Mouse (Mus musculus) hindbrain, embryonic 14.5 days (tissue): ENCODE measurements around the gene Ttc28. TPM values are rescaled to one million over a fixed set of nuclear protein-coding genes. Genes with fewer than 3 reads are reported as not detected.

Source experiments
- ATAC-seq: fragments of 200-750 bp; cut with Nextera tagmentation; 2 replicates; pipeline ENCODE4 v1.8.0; 2017; ENCODE audit warnings: moderate number of reproducible peaks, mild to moderate bottlenecking, moderate TSS enrichment, moderate library complexity; ENCODE audit not compliant: low FRiP score
- DNase-seq: peaks from one replicate; pipeline ENCODE4 v3.0.0-alpha.2; 2015; ENCODE audit warnings: low spot score
- H3K27ac ChIP-seq: fragments of 300-500 bp; sonication (generic); 2 replicates; pipeline ENCODE4 v1.5.1; 2014; ENCODE audit warnings: mild to moderate bottlenecking, moderate library complexity
- H3K27me3 ChIP-seq: fragments of 300-500 bp; sonication (generic); 2 replicates; pipeline ENCODE4 v1.6.1; 2014; ENCODE audit warnings: mild to moderate bottlenecking, low read length, mixed read lengths; ENCODE audit not compliant: control insufficient read depth, insufficient read depth
- H3K36me3 ChIP-seq: fragments of 300-500 bp; sonication (generic); replicated peaks from 2 replicates; pipeline ENCODE4 v1.6.1; 2014; ENCODE audit not compliant: control insufficient read depth, insufficient read depth
- H3K4me1 ChIP-seq: fragments of 300-500 bp; sonication (generic); replicated peaks from 2 replicates; pipeline ENCODE4 v1.6.1; 2014; ENCODE audit warnings: antibody characterized with exemption, low read length, mixed read lengths; ENCODE audit not compliant: control insufficient read depth, insufficient read depth
- H3K4me2 ChIP-seq: fragments of 300-500 bp; sonication (generic); replicated peaks from 2 replicates; pipeline ENCODE4 v1.6.1; 2014; ENCODE audit warnings: mild to moderate bottlenecking, moderate library complexity
- H3K4me3 ChIP-seq: fragments of 300-500 bp; sonication (generic); replicated peaks from 2 replicates; pipeline ENCODE4 v1.5.1; 2014; ENCODE audit warnings: mild to moderate bottlenecking, low read length
- H3K9ac ChIP-seq: fragments of 300-500 bp; sonication (generic); 2 replicates; pipeline ENCODE4 v1.6.1; 2014
- H3K9me3 ChIP-seq: fragments of 300-500 bp; sonication (generic); 2 replicates; pipeline ENCODE4 v1.6.1; 2016; ENCODE audit warnings: low read length; ENCODE audit not compliant: control insufficient read depth
- WGBS: fragments of 180-500 bp; shearing (Covaris S2); extraction: QIAGEN DNeasy Blood & Tissue Kit; methylation state at CpG from one replicate; pipeline ENCODE4 v1.1.7; 2014; 5-methylcytosine and 5-hydroxymethylcytosine counted together
- polyA plus RNA-seq: library from polyadenylated mRNA; unstranded; fragments of >200 nt; fragmentation: Nextera tagmentation; extraction: Ambion mirVana; gene quantifications from 2 replicates; pipeline ENCODE4 v1.2.1, GENCODE M21; 2014

Ttc28 gene
- polyA plus RNA-seq, 1 experiment from 2014 or later: 30.0 TPM

DNA sequence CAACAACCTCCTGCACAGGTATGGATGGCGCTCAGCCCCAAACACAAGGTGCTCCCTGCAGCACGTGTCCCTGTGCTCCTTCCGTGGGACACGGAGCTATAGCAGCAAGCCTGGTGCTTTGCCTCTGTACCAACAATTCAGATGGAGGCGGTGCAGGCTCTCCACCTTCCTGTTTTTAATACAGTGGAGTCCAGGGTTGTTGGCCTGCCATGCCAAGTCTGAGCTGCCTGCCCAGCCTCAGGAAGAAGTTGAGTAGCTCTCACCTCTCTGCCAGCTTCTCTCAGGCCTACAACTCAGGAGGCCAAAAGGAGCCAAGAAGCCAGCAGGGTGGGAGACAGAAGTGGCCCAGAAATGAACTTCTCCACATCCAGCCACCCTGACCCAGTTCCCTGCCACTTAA is 387.1 kb downstream of the Ttc28 start:
- Histone ChIP-seq H3K4me3 (no peak overlapping the region), H3K4me1 (peaks cover 27% of the 10 kb centered on the region), H3K4me2 (no peak overlapping the region)

DNA sequence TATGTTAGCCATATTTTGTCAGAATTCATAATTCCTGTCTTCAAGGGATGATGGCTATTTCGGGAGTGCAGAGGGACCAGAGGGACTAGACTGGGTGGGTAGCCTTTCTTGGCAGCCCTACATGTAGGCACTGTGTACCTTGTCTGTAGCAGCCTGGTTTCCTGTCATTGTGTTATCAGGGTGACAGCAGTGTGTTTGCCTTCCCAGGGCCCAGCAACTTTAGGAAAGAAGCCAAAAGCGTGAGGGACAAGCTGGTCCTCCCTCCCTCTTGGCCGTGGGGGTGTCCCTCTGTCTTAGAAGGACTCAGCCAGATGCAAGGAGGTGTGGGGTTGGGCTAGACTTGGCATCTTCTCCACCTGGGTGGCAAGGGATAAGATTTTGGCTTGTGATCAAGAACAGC is 387.5 kb downstream of the Ttc28 start:
- 90% methylated on average over 3 of the region's 3 CpGs for WGBS
- no peaks in the 10 kb centered on the region for H3K9me3 ChIP-seq
- no peak overlapping the region for H3K4me2 ChIP-seq
- peaks cover 34% of the 10 kb centered on the region for H3K36me3 ChIP-seq
- H3K27ac ChIP-seq: no peak overlapping the region
- ATAC-seq (no peak), DNase-seq (no peak)
- no peak overlapping the region for H3K4me3 ChIP-seq
- no peaks in the 10 kb centered on the region for H3K27me3 ChIP-seq
- peaks cover 23% of the 10 kb centered on the region for H3K4me1 ChIP-seq
- H3K9ac ChIP-seq: no peak overlapping the region

More for the DNA sequence above, 387.1 kb downstream of the Ttc28 start:
- DNase-seq (no peak), ATAC-seq (no peak)
- H3K27ac ChIP-seq: no peak overlapping the region
- H3K27me3 ChIP-seq: no peaks in the 10 kb centered on the region
- no peak overlapping the region for H3K9ac ChIP-seq
- peaks cover 29% of the 10 kb centered on the region for H3K36me3 ChIP-seq
- H3K9me3 ChIP-seq: no peaks in the 10 kb centered on the region
- 92% methylated on average over 5 of the region's 5 CpGs for WGBS

- Histone ChIP-seq H3K4me2 (no peak overlapping the region), H3K27me3 (no peaks in the 10 kb centered on the region), H3K4me1 (peaks cover 6% of the 10 kb centered on the region), H3K27ac (no peak overlapping the region), H3K9me3 (no peaks in the 10 kb centered on the region), H3K36me3 (peaks cover 37% of the 10 kb centered on the region), H3K4me3 (no peak overlapping the region), H3K9ac (no peak overlapping the region)
- no peak for ATAC-seq
- DNase-seq: no peak
- 23% methylated on average over 2 of the region's 2 CpGs for WGBS
Observed at GRCm38 (mm10) chr5:111268852-111269251, 389.2 kb downstream of the Ttc28 start.

- Histone ChIP-seq H3K4me3 (no peak overlapping the region), H3K27ac (no peak overlapping the region), H3K36me3 (peaks cover 45% of the 10 kb centered on the region), H3K4me1 (no peaks in the 10 kb centered on the region), H3K9me3 (no peaks in the 10 kb centered on the region), H3K9ac (no peak overlapping the region), H3K4me2 (no peak overlapping the region), H3K27me3 (no peaks in the 10 kb centered on the region)
- 58% methylated on average over 6 of the region's 6 CpGs for WGBS
- ATAC-seq (peak; percentile 26; the same call in 1 of the 2 replicates), DNase-seq (peak; percentile 87)
Observed at GRCm38 (mm10) chr5:111269613-111270205, 390.1 kb downstream of the Ttc28 start.

GRCm38 (mm10) chr5:111270246-111271002 is 390.8 kb downstream of the Ttc28 start:
- peaks cover 48% of the 10 kb centered on the region for H3K36me3 ChIP-seq
- no peaks in the 10 kb centered on the region for H3K4me1 ChIP-seq
- 45% methylated on average over 15 of the region's 15 CpGs for WGBS
- no peak overlapping the region for H3K9ac ChIP-seq
- ATAC-seq (peak; percentile 44; the same call in 1 of the 2 replicates), DNase-seq (no peak)
- H3K4me2 ChIP-seq: no peak overlapping the region
- no peaks in the 10 kb centered on the region for H3K27me3 ChIP-seq
- no peaks in the 10 kb centered on the region for H3K9me3 ChIP-seq
- H3K27ac ChIP-seq: no peak overlapping the region
- no peak overlapping the region for H3K4me3 ChIP-seq

GRCm38 (mm10) chr5:111273589-111273988 is 394.0 kb downstream of the Ttc28 start:
- 0 out of 2 replicates have a peak, but pooled peaks have one; percentile 62 for ATAC-seq
- Histone ChIP-seq H3K27ac (no peak overlapping the region), H3K4me2 (no peak overlapping the region), H3K9ac (no peak overlapping the region), H3K4me3 (no peak overlapping the region), H3K4me1 (no peaks in the 10 kb centered on the region), H3K9me3 (no peaks in the 10 kb centered on the region), H3K27me3 (no peaks in the 10 kb centered on the region), H3K36me3 (peaks cover 53% of the 10 kb centered on the region)
- WGBS: 31% methylated on average over 10 of the region's 10 CpGs
- peak; percentile 88 for DNase-seq

- WGBS: 76% methylated on average over 5 of the region's 5 CpGs
Observed at GRCm38 (mm10) chr5:111274948-111275347, 395.3 kb downstream of the Ttc28 start.

GRCm38 (mm10) chr5:111284420-111285175 is 405.0 kb downstream of the Ttc28 start:
- H3K27me3 ChIP-seq: no peaks in the 10 kb centered on the region
- no peak overlapping the region for H3K4me2 ChIP-seq
- H3K4me3 ChIP-seq: no peak overlapping the region
- ATAC-seq (no peak), DNase-seq (no peak)
- H3K36me3 ChIP-seq: peaks cover 95% of the 10 kb centered on the region
- H3K9ac ChIP-seq: no peak overlapping the region
- H3K27ac ChIP-seq: no peak overlapping the region
- WGBS: 88% methylated on average over 19 of the region's 19 CpGs
- no peaks in the 10 kb centered on the region for H3K9me3 ChIP-seq
- H3K4me1 ChIP-seq: no peaks in the 10 kb centered on the region

More at GRCm38 (mm10) chr5:111274948-111275347, 395.3 kb downstream of the Ttc28 start:
- no peak overlapping the region for H3K4me3 ChIP-seq
- no peak for ATAC-seq
- H3K27ac ChIP-seq: no peak overlapping the region
- DNase-seq: no peak
- H3K4me2 ChIP-seq: no peak overlapping the region
- H3K9ac ChIP-seq: no peak overlapping the region
- H3K4me1 ChIP-seq: no peaks in the 10 kb centered on the region
- H3K9me3 ChIP-seq: no peaks in the 10 kb centered on the region
- H3K27me3 ChIP-seq: no peaks in the 10 kb centered on the region
- peaks cover 67% of the 10 kb centered on the region for H3K36me3 ChIP-seq

DNA sequence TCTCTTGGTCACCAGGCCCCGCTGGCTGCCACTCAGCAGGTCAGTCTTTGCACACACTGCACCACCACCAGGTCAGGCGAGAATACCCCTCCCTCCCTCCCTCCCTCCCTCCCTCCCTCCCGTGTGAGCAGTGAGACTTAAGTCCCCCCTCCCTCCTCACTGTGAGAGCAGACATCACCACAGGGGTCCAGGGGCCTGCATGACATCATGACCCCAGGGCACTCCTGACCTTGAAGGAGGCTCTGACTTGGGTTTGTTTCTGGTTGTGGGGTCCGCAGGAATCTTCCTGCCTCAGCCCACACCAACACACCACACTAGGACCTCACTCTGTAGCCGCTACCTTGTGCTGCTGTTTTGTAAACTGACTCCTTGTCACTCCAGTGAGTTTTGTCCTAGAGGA is 408.0 kb downstream of the Ttc28 start:
- Histone ChIP-seq H3K27ac (no peak overlapping the region), H3K9me3 (no peaks in the 10 kb centered on the region), H3K9ac (no peak overlapping the region), H3K4me2 (no peak overlapping the region), H3K36me3 (peaks cover 66% of the 10 kb centered on the region), H3K4me1 (0 out of 2 replicates have a peak, but pooled peaks cover 3% of the 10 kb centered on the region), H3K27me3 (no peaks in the 10 kb centered on the region), H3K4me3 (no peak overlapping the region)
- ATAC-seq: no peak
- DNase-seq: no peak
- WGBS: 64% methylated on average over 5 of the region's 5 CpGs
